14 mouse cellular contexts compared by ENCODE assay signal in the genomic region with DNA sequence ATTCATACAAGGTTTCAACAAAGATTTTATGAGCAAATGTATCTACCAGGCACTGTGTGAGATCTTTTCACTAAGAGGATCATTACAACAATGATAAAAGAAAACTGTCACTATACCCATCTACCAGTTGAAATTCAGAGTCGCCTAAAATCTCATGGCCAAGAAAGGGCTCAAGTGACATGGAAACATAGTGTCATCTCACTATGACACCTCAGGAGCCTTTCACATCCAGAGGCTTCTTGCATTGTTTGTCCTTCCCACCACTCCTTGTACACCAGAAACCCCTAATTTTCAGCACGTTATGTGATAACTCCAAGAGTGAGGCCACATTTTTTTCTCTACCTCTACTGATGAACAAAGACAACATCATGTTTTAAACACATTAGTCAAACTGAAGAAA. TPM values are rescaled to one million over a fixed set of nuclear protein-coding genes. Genes with fewer than 3 reads are reported as not detected.
DNase-seq lines count a peak whose midpoint lies in the region; ATAC-seq and TF ChIP-seq lines count a peak whose summit lies in the region.
"Had no signal": no experiment of that assay in that cellular context is flagged by ENCODE, and none has a peak within 500 bp of the region (broad histone marks: within the 10 kb centered on the region; RNA-seq: fewer than 3 reads in every experiment).

No protein-coding gene starts in this region.

- H3K9me3 ChIP-seq in stomach, embryonic 14.5 days (ENCODE audit: control insufficient read depth, low read depth, low read length) = no peaks in the 10 kb centered on the region
- no peaks in the 10 kb centered on the region for H3K9me3 ChIP-seq in stomach, postnatal 0 days (ENCODE audit: control insufficient read depth, low read length)
- H3K9me3 ChIP-seq in intestine, postnatal 0 days (ENCODE audit: control insufficient read depth) = no peaks in the 10 kb centered on the region
- H3K9me3 ChIP-seq: embryonic facial prominence, embryonic 13.5 days; forebrain, embryonic 13.5 days had no signal

- TF ChIP-seq EP300 in stomach, postnatal 0 days (optimal IDR thresholded peaks at IDR 0.05) = no peak

- peak overlapping the region; percentile 35; the same call in 1 of the 2 replicates for H3K4me3 ChIP-seq in kidney, adult 2 months (ENCODE audit: insufficient read depth, low read depth, low read length)
- H3K4me3 ChIP-seq in stomach, embryonic 14.5 days (ENCODE audit: low read depth, low read length) = no peak overlapping the region
- H3K4me3 ChIP-seq in stomach, postnatal 0 days (ENCODE audit: low read depth, low read length) = no peak overlapping the region
- H3K4me3 ChIP-seq in intestine, postnatal 0 days (ENCODE audit: low read depth, low read length) = 0 out of 2 replicates have a peak overlapping the region, but pooled peaks have one; percentile 6
- H3K4me3 ChIP-seq: embryonic facial prominence, embryonic 13.5 days; forebrain, embryonic 13.5 days had no signal

- 65% methylated on average over 2 of the region's 2 CpGs for WGBS in kidney, adult 2 months
- 79% methylated on average over 2 of the region's 2 CpGs for WGBS in stomach, embryonic 14.5 days
- 76% methylated on average over 2 of the region's 2 CpGs for WGBS in stomach, postnatal 0 days
- 84% methylated on average over 2 of the region's 2 CpGs for WGBS in intestine, postnatal 0 days

- no peak for ATAC-seq in stomach, embryonic 14.5 days (ENCODE audit: insufficient number of reproducible peaks, insufficient read depth, low FRiP score, low read depth)
- ATAC-seq in stomach, postnatal 0 days (ENCODE audit: low FRiP score, low TSS enrichment) = no peak
- ATAC-seq in intestine, postnatal 0 days = no peak
- no peak for ATAC-seq in megakaryocyte progenitor cell, adult 5-6 weeks (replicated peaks; ENCODE audit: poor library complexity)
- ATAC-seq: forebrain, embryonic 13.5 days had no signal

- 0 out of 2 replicates have a peak overlapping the region, but pooled peaks have one; percentile 17 for H3K4me2 ChIP-seq in stomach, embryonic 14.5 days (replicated peaks; ENCODE audit: low read depth, low read length)
- H3K4me2 ChIP-seq in stomach, postnatal 0 days (replicated peaks; ENCODE audit: low read depth) = no peak overlapping the region; the same call in 1 of the 2 replicates
- H3K4me2 ChIP-seq in intestine, postnatal 0 days (replicated peaks; ENCODE audit: low read depth) = 0 out of 2 replicates have a peak overlapping the region, but pooled peaks have one; percentile 3
- H3K4me2 ChIP-seq: embryonic facial prominence, embryonic 13.5 days; forebrain, embryonic 13.5 days had no signal

- intact Hi-C loops in gastrocnemius, postnatal 36 days (cut with DNase I) = no loop called here

- no peaks in the 10 kb centered on the region for H3K36me3 ChIP-seq in kidney, adult 2 months (ENCODE audit: control insufficient read depth, insufficient read depth, low read length)
- H3K36me3 ChIP-seq in stomach, embryonic 14.5 days (ENCODE audit: control insufficient read depth, insufficient read depth, low read length) = no peaks in the 10 kb centered on the region
- H3K36me3 ChIP-seq in stomach, postnatal 0 days (ENCODE audit: control insufficient read depth, insufficient read depth, low read length) = no peaks in the 10 kb centered on the region
- H3K36me3 ChIP-seq in intestine, postnatal 0 days (ENCODE audit: control insufficient read depth, insufficient read depth) = no peaks in the 10 kb centered on the region
- H3K36me3 ChIP-seq: embryonic facial prominence, embryonic 13.5 days had no signal

- no peak for DNase-seq in kidney, adult 2 months
- no peak for DNase-seq in kidney, postnatal 36 days
- DNase-seq in stomach, postnatal 0 days (ENCODE audit: low spot score) = no peak
- DNase-seq in gastrocnemius, postnatal 36 days = no peak
- DNase-seq: cerebellum, postnatal 10 days; gastrocnemius, postnatal 25 days; kidney, postnatal 25 days; lung, adult 18-20 months; thymus, postnatal 25 days had no signal

- H3K27me3 ChIP-seq in kidney, adult 2 months (replicated peaks; ENCODE audit: control insufficient read depth, insufficient read depth, low read length) = no peaks in the 10 kb centered on the region
- no peaks in the 10 kb centered on the region for H3K27me3 ChIP-seq in stomach, embryonic 14.5 days (ENCODE audit: control insufficient read depth, insufficient read depth, low read length)
- no peaks in the 10 kb centered on the region for H3K27me3 ChIP-seq in stomach, postnatal 0 days (ENCODE audit: control insufficient read depth, insufficient read depth, low read length)
- H3K27me3 ChIP-seq in intestine, postnatal 0 days (replicated peaks; ENCODE audit: control insufficient read depth, insufficient read depth, low read length) = no peaks in the 10 kb centered on the region
- H3K27me3 ChIP-seq: embryonic facial prominence, embryonic 13.5 days; forebrain, embryonic 13.5 days had no signal

- H3K27ac ChIP-seq in kidney, adult 2 months (ENCODE audit: insufficient read depth, low read depth, low read length) = peak overlapping the region; percentile 38; the same call in 1 of the 2 replicates
- no peak overlapping the region for H3K27ac ChIP-seq in stomach, embryonic 14.5 days (ENCODE audit: low read length)
- no peak overlapping the region for H3K27ac ChIP-seq in stomach, postnatal 0 days (replicated peaks)
- no peak overlapping the region for H3K27ac ChIP-seq in intestine, postnatal 0 days (ENCODE audit: low read depth, low read length)
- H3K27ac ChIP-seq: embryonic facial prominence, embryonic 13.5 days; forebrain, embryonic 13.5 days had no signal

- no peak for TF ChIP-seq POLR2A in kidney, adult 2 months (IDR thresholded peaks at IDR 0.05; ENCODE audit: low read depth, low read length)

- H3K9ac ChIP-seq in stomach, embryonic 14.5 days (replicated peaks; ENCODE audit: low read depth, low read length) = no peak overlapping the region
- H3K9ac ChIP-seq in stomach, postnatal 0 days (ENCODE audit: low read length) = no peak overlapping the region
- no peak overlapping the region for H3K9ac ChIP-seq in intestine, postnatal 0 days (ENCODE audit: low read depth, low read length)
- H3K9ac ChIP-seq: embryonic facial prominence, embryonic 13.5 days; forebrain, embryonic 13.5 days had no signal

- no peak for TF ChIP-seq CTCF in kidney, adult 2 months (conservative IDR thresholded peaks at IDR 0.05; ENCODE audit: insufficient read depth, insufficient read length, low read depth, low read length)
- TF ChIP-seq CTCF in stomach, postnatal 0 days (IDR thresholded peaks at IDR 0.05; ENCODE audit: low read depth) = no peak
- TF ChIP-seq CTCF in intestine, postnatal 0 days (IDR thresholded peaks at IDR 0.05; ENCODE audit: low read depth) = no peak

- no peaks in the 10 kb centered on the region for H3K4me1 ChIP-seq in kidney, adult 2 months (ENCODE audit: control insufficient read depth, insufficient read depth, low read length)
- H3K4me1 ChIP-seq in stomach, embryonic 14.5 days (ENCODE audit: control insufficient read depth, insufficient read depth, low read length) = no peaks in the 10 kb centered on the region
- H3K4me1 ChIP-seq in stomach, postnatal 0 days (replicated peaks; ENCODE audit: control insufficient read depth, insufficient read depth) = no peaks in the 10 kb centered on the region
- no peaks in the 10 kb centered on the region for H3K4me1 ChIP-seq in intestine, postnatal 0 days (replicated peaks; ENCODE audit: control insufficient read depth, insufficient read depth, low read length)
- H3K4me1 ChIP-seq: embryonic facial prominence, embryonic 13.5 days; forebrain, embryonic 13.5 days had no signal

RNA-seq across cellular contexts. Expression of gene Klhl6, which starts 1.2 kb away (rescaled TPM):
- 4.1 and 5.2 TPM in 2 replicates for polyA plus RNA-seq in kidney, adult 2 months (2012; rRNA removed)
- polyA plus RNA-seq in stomach, embryonic 14.5 days (2014; fragmentation: Nextera tagmentation; extraction: Ambion mirVana) = 7.5 and 7.7 TPM in 2 replicates
- polyA plus RNA-seq in stomach, postnatal 0 days (2015; fragmentation: Nextera tagmentation; extraction: Ambion mirVana) = 2.4 and 2.7 TPM in 2 replicates
- polyA plus RNA-seq in intestine, postnatal 0 days (2015; fragmentation: Nextera tagmentation; extraction: Ambion mirVana) = 2.6 and 3.0 TPM in 2 replicates
- total RNA-seq in megakaryocyte progenitor cell, adult 5-6 weeks (2015) = 50.6 and 54.0 TPM in 2 replicates
- 73.9 and 75.5 TPM in 2 replicates for total RNA-seq in megakaryocyte progenitor cell, adult 5-6 weeks (2017)
- total RNA-seq in gastrocnemius, postnatal 36 days (2021) = 1 to 10 TPM; 1.1 to 1.3 TPM

Comparison
In these comparisons a context has a peak if more than half of its experiments do, and no peak if none do; other contexts are left out.
1. H3K4me3 ChIP-seq: peak in kidney, adult 2 months (single experiment) and intestine, postnatal 0 days (single experiment); none in stomach, embryonic 14.5 days (single experiment) and stomach, postnatal 0 days (single experiment).